Mouse (Mus musculus) olfactory bulb, adult 2 months (tissue): Measurements from ENCODE around the gene Wdfy2.

Source experiments
- CTCF ChIP-seq: fragments of 200-500 bp; IDR thresholded peaks from 2 replicates; pipeline ENCODE4 v1.5.1; 2012; ENCODE audit warnings: low read depth, mild to moderate bottlenecking, low read length, moderate library complexity; ENCODE audit not compliant: insufficient read depth
- POLR2A ChIP-seq: fragments of 200-500 bp; IDR thresholded peaks from 2 replicates; pipeline ENCODE4 v1.6.1; 2012; ENCODE audit warnings: mild to moderate bottlenecking, low read depth, low read length, moderate library complexity; ENCODE audit not compliant: insufficient read depth

DNA sequence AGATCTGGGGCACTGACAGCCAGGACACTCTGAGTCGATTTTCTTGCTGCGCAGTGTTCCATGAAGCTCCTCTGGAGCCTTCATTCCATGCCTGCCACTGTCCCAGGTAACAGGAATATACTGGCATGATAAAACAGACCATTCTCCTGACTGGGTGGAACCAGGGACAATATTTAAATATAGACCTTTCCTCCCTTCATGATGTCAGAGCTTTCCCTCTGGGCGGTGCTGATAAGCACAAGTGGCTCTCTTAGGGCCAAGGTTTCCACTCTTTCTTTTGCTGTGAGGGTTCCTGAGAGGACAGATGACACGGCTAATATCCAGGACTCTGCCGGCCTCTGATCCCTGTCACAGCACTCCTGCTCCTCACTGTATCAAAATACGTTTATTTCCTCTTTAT is 40.6 kb downstream of the Wdfy2 start:
- TF ChIP-seq POLR2A (no peak), CTCF (no peak)
